Mouse (Mus musculus) embryonic facial prominence, embryonic 11.5 days (tissue): Measurements from ENCODE around the gene Jag2. TPM values are rescaled to one million over a fixed set of nuclear protein-coding genes. Genes with fewer than 3 reads are reported as not detected.
A peak's percentile ranks its signal among the peaks of the same experiment; 100 is the strongest.

Experiments
- ATAC-seq: fragments of 200-750 bp; cut with Nextera tagmentation; replicated peaks from 2 replicates; pipeline ENCODE4 v1.8.0; 2017; ENCODE audit warnings: low read depth; ENCODE audit not compliant: insufficient number of reproducible peaks, low FRiP score, low TSS enrichment
- DNase-seq: peaks from one replicate; pipeline ENCODE4 v3.0.0-alpha.2; 2015; ENCODE audit warnings: low spot score
- H3K27ac ChIP-seq: fragments of 300-500 bp; sonication (generic); replicated peaks from 2 replicates; pipeline ENCODE4 v1.5.1; 2014; ENCODE audit warnings: mild to moderate bottlenecking, low read depth, low read length, control low read depth
- H3K27me3 ChIP-seq: fragments of 300-500 bp; sonication (generic); 2 replicates; pipeline ENCODE4 v1.6.1; 2014; ENCODE audit warnings: mild to moderate bottlenecking, low read length, moderate library complexity, mixed read lengths; ENCODE audit not compliant: control insufficient read depth, insufficient read depth
- H3K36me3 ChIP-seq: fragments of 300-500 bp; sonication (generic); replicated peaks from 2 replicates; pipeline ENCODE4 v1.6.1; 2014; ENCODE audit warnings: low read depth, mild to moderate bottlenecking, low read length, moderate library complexity, mixed read lengths; ENCODE audit not compliant: control insufficient read depth, insufficient read depth
- H3K4me1 ChIP-seq: fragments of 300-500 bp; sonication (generic); 2 replicates; pipeline ENCODE4 v1.6.1; 2014; ENCODE audit warnings: low read length, mixed read lengths; ENCODE audit not compliant: control insufficient read depth, insufficient read depth
- H3K4me2 ChIP-seq: fragments of 300-500 bp; sonication (generic); 2 replicates; pipeline ENCODE4 v1.6.1; 2014; ENCODE audit warnings: low read depth, mild to moderate bottlenecking, control low read depth, low read length, moderate library complexity
- H3K4me3 ChIP-seq: fragments of 300-500 bp; sonication (generic); 2 replicates; pipeline ENCODE4 v1.5.1; 2014; ENCODE audit warnings: low read depth, low read length, control low read depth
- H3K9ac ChIP-seq: fragments of 300-500 bp; sonication (generic); replicated peaks from 2 replicates; pipeline ENCODE4 v1.6.1; 2014; ENCODE audit warnings: mild to moderate bottlenecking, control low read depth, low read length
- H3K9me3 ChIP-seq: fragments of 300-500 bp; sonication (generic); replicated peaks from 2 replicates; pipeline ENCODE4 v1.6.1; 2016; ENCODE audit warnings: mild to moderate bottlenecking, low read length, inconsistent platforms, mixed read lengths; ENCODE audit not compliant: control insufficient read depth
- WGBS: fragments of 180-500 bp; shearing (Covaris S2); extraction: QIAGEN DNeasy Blood & Tissue Kit; methylation state at CpG from one replicate; pipeline ENCODE4 v1.1.7; 2014; 5-methylcytosine and 5-hydroxymethylcytosine counted together
- polyA plus RNA-seq: library from polyadenylated mRNA; unstranded; fragments of >200 nt; fragmentation: Nextera tagmentation; extraction: Ambion mirVana; gene quantifications from 2 replicates; pipeline ENCODE4 v1.2.1, GENCODE M21; 2014

The Jag2 gene
- polyA plus RNA-seq, 1 experiment from 2014 or later = 3.5 TPM

DNA sequence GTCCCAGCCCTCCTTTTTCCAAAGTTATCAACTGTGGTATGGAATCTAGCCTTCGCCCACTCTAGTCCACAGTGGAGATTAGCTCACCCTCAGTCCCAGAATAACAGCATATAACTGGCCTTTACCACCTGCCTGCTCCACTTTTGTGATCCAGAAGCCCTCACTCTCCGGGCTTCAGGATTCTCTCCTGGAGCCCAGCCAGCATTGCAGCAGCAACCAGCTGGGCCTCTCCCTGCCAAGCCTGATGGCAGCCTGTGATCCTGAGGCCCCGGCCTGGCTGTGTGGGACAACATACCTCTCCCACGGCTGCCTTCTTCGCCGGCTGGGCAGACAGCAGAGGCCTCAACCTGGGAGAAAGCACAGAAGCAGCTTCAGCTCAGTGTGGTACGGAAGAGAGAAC is 31.9 kb upstream of the Jag2 start:
- Histone ChIP-seq H3K36me3 (peaks cover 29% of the 10 kb centered on the region), H3K9ac (no peak overlapping the region), H3K27ac (no peak overlapping the region), H3K4me2 (no peak overlapping the region), H3K9me3 (no peaks in the 10 kb centered on the region), H3K27me3 (no peaks in the 10 kb centered on the region), H3K4me1 (no peaks in the 10 kb centered on the region), H3K4me3 (no peak overlapping the region)
- DNase-seq (no peak), ATAC-seq (no peak)
- WGBS = 91% methylated on average over 7 of the region's 7 CpGs

DNA sequence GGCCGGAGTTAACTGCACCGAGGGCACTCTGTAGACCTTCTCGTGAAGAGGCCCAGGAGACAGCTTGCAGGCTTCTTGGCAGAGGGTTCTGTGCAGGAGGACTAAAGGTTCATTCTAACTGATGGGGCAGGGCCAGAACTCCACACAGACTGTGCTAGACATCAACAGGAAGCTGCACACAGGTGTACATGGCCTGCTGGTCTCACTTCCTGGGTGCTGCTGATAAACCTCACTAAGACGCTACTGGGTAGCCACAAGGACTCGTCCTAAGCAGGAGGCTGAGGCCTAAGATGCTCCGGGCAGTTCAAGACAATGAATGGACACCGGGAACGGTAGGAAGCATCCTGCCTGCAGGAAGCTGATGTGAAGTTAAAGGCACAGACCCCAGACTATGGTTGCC is 29.8 kb upstream of the Jag2 start:
- no peaks in the 10 kb centered on the region for H3K4me1 ChIP-seq
- H3K36me3 ChIP-seq = peaks cover 29% of the 10 kb centered on the region
- no peak for ATAC-seq

DNA sequence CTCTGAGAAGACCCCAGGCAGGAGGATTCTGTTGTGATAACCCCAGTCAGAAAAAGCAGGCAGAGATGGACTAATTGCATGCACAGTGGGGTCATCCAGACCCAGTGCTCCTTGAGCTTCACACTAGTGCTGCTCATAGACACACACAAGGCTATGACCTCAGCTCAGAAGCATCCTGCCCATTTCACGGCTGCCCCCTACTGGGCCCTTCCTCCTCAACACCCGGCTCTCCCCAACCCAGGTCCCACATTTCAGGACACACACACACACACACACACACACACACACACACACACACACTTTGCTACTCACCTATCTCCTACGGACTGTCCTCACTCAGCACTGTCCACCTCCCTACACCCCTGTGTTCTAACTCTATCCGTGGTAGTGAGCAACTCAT is 28.7 kb upstream of the Jag2 start:
- ATAC-seq (0 out of 2 replicates have a peak, but pooled peaks have one; percentile 14), DNase-seq (peak; percentile 48)
- Histone ChIP-seq H3K4me3 (no peak overlapping the region), H3K27me3 (no peaks in the 10 kb centered on the region), H3K9me3 (no peaks in the 10 kb centered on the region), H3K9ac (no peak overlapping the region), H3K4me2 (no peak overlapping the region), H3K4me1 (no peaks in the 10 kb centered on the region), H3K27ac (no peak overlapping the region), H3K36me3 (peaks cover 22% of the 10 kb centered on the region)
- 49% methylated on average over 4 of the region's 4 CpGs for WGBS

More for the DNA sequence above, 29.8 kb upstream of the Jag2 start:
- 83% methylated on average over 8 of the region's 8 CpGs for WGBS
- Histone ChIP-seq H3K4me2 (no peak overlapping the region), H3K27me3 (no peaks in the 10 kb centered on the region), H3K27ac (no peak overlapping the region), H3K4me3 (no peak overlapping the region), H3K9me3 (no peaks in the 10 kb centered on the region), H3K9ac (no peak overlapping the region)
- DNase-seq = no peak

DNA sequence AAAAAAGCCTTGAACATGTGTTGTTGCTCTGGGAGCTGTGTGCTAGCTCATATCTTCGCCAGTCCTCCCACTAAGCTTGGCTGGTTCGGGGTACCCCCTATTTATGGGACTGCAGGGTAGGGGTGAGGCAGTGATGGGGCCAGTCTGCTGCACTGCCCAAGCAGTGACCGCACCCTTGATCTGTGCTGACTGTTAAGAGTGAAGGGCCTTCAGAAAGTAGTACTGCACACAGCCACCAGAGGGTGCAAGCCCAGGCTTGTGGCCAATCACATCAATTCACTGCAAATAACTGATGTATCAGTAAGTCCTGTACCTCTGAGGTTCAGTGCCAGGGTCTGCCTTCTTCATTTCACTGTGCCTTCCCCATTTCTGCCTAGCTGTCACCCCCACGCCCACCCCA is 26.2 kb upstream of the Jag2 start:
- ATAC-seq (0 out of 2 replicates have a peak, but pooled peaks have one; percentile 35), DNase-seq (peak; percentile 72)
- no peak overlapping the region for H3K9ac ChIP-seq
- no peaks in the 10 kb centered on the region; the same call in 1 of the 2 replicates for H3K4me1 ChIP-seq
- no peak overlapping the region for H3K4me2 ChIP-seq
- H3K27ac ChIP-seq = no peak overlapping the region
- H3K4me3 ChIP-seq = no peak overlapping the region
- WGBS = 33% methylated on average over 4 of the region's 4 CpGs
- H3K9me3 ChIP-seq = no peaks in the 10 kb centered on the region
- no peaks in the 10 kb centered on the region for H3K27me3 ChIP-seq
- H3K36me3 ChIP-seq = peaks cover 9% of the 10 kb centered on the region

DNA sequence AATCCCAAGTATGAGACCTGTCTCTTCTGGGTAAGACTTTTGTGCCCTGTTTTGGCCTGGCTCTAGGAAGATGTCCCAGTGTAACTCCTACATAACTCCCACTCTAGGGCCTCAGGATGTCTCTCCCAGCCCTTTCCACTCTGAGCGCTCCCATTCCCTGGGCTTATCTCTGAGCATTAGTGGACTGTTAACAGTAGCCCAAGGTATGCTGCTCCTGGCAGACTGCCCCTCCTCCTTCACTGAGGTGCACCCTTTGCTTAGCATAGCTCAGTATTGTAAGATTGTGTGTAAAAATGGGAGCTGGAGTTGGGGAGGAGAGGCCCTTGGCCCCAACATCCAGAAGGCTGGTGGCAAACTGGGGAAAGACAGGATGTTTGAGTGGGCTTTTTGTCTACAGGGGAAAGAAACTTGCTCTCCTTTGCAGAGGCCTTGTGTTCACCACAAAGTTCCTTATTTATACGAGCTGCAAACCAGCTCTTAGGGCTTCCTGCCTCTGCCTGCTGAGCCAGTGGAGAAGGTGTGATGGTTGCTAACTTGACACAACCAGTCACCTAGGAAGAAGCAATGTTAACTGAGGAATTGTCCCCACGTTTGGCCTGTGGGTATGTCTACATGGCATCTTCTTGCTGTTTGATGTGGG is 23.5 kb upstream of the Jag2 start:
- ATAC-seq (no peak), DNase-seq (no peak)
- Histone ChIP-seq H3K27ac (no peak overlapping the region), H3K9me3 (no peaks in the 10 kb centered on the region), H3K4me2 (no peak overlapping the region), H3K27me3 (no peaks in the 10 kb centered on the region), H3K36me3 (no peaks in the 10 kb centered on the region; the same call in 1 of the 2 replicates), H3K4me1 (no peaks in the 10 kb centered on the region; the same call in 1 of the 2 replicates), H3K4me3 (no peak overlapping the region), H3K9ac (no peak overlapping the region)
- whole genome bisulfite sequencing = 82% methylated on average over 3 of the region's 3 CpGs

DNA sequence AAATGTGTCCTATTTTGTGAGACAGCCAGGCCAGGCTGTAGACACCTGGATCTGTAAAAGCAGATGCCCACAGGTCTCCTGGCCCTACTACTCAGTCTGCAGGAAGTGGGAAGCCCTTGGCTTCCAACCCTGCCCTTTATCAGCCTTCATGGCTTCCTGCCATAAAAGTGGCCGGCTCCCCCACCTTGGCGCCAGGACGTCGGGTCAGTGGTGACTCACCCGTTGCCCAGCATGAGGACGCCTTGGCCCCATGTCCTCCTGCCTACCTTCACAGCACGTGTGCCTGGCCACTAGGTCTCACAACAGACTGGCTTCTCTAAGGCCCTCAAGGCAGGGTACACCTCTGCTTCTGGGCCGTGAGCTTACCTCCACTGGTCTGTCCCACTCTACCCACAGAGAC is 22.9 kb upstream of the Jag2 start:
- whole genome bisulfite sequencing = 75% methylated on average over 8 of the region's 8 CpGs
- ATAC-seq (no peak), DNase-seq (no peak)
- no peak overlapping the region for H3K27ac ChIP-seq
- no peak overlapping the region for H3K4me2 ChIP-seq
- H3K9ac ChIP-seq = no peak overlapping the region
- H3K27me3 ChIP-seq = no peaks in the 10 kb centered on the region
- no peaks in the 10 kb centered on the region; the same call in 1 of the 2 replicates for H3K4me1 ChIP-seq
- no peaks in the 10 kb centered on the region for H3K9me3 ChIP-seq
- no peak overlapping the region for H3K4me3 ChIP-seq
- no peaks in the 10 kb centered on the region; the same call in 1 of the 2 replicates for H3K36me3 ChIP-seq

DNA sequence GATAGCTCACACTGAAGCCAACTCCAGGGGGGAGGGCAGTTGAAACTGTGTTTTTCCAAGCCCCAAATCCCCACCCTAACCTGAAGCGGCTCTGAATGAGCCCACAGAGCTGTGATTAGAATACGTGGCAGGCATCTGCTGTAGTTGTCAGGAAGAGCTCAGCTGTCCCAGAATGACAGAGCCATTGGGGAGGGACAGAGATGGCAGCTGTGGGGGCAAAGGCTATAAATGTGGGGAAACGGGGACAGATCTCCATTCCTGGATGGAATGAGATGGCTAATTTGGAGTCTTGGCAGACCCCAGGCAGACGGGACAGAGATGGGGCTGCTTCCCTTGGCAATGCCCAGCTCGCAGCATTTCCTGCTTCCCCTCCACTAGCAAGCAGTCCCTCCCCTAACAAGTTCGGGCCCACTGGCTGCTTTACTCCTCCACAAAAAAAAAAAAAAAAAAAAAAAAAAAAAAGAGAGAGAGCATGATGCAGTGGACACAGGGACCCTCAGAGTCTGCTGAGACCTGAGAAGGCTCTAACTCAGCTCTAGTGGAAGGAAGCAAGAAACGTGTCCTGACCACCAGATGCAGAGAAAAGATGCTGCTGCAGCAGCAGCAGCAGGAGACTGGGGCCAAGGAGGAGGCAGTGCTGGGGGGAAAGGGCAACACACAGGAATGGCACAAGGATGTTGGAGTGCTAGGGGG is 21.7 kb upstream of the Jag2 start:
- Histone ChIP-seq H3K27ac (no peak overlapping the region), H3K4me1 (no peaks in the 10 kb centered on the region; the same call in 1 of the 2 replicates), H3K4me3 (no peak overlapping the region), H3K36me3 (no peaks in the 10 kb centered on the region), H3K9me3 (no peaks in the 10 kb centered on the region), H3K9ac (no peak overlapping the region), H3K27me3 (no peaks in the 10 kb centered on the region), H3K4me2 (no peak overlapping the region)
- ATAC-seq (no peak), DNase-seq (no peak)
- 20% methylated on average over 7 of the region's 7 CpGs for WGBS

DNA sequence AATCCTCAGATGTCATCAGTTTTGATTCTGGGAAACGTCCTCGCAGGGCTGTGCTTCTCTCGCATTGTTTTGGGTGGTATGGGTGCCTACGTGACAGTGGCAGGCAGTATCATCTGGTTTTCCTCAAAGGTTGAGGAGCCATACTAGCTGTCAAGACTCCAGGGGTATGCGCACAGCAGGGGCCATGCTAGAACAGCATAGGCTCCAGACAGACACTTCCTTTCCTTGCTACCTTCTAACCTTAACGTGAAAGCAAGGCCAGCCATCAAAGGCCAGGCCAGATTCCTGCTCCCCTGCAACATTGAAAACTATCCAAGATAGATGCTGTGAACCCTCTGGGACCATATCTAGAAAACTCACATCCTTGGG is 21.2 kb upstream of the Jag2 start:
- H3K4me3 ChIP-seq = peak overlapping the region; percentile 42
- no peaks in the 10 kb centered on the region; the same call in 1 of the 2 replicates for H3K4me1 ChIP-seq
- no peaks in the 10 kb centered on the region for H3K36me3 ChIP-seq
- 14% methylated on average over 6 of the region's 6 CpGs for WGBS
- peak; percentile 17 for DNase-seq
- no peaks in the 10 kb centered on the region for H3K27me3 ChIP-seq
- no peak; the same call in 1 of the 2 replicates for ATAC-seq
- H3K9me3 ChIP-seq = no peaks in the 10 kb centered on the region
- H3K9ac ChIP-seq = peak overlapping the region; percentile 18; the same call in 1 of the 2 replicates
- no peak overlapping the region for H3K27ac ChIP-seq
- H3K4me2 ChIP-seq = peak overlapping the region; percentile 78
